Mouse (Mus musculus): ENCODE measurements around the gene Tmem63c. TPM values are rescaled to one million over a fixed set of nuclear protein-coding genes. Genes with fewer than 3 reads are reported as not detected.

The Tmem63c gene
- total and polyA plus RNA-seq, 3 experiments, result 0.08 to 0.14 (median 0.09) TPM

DNA sequence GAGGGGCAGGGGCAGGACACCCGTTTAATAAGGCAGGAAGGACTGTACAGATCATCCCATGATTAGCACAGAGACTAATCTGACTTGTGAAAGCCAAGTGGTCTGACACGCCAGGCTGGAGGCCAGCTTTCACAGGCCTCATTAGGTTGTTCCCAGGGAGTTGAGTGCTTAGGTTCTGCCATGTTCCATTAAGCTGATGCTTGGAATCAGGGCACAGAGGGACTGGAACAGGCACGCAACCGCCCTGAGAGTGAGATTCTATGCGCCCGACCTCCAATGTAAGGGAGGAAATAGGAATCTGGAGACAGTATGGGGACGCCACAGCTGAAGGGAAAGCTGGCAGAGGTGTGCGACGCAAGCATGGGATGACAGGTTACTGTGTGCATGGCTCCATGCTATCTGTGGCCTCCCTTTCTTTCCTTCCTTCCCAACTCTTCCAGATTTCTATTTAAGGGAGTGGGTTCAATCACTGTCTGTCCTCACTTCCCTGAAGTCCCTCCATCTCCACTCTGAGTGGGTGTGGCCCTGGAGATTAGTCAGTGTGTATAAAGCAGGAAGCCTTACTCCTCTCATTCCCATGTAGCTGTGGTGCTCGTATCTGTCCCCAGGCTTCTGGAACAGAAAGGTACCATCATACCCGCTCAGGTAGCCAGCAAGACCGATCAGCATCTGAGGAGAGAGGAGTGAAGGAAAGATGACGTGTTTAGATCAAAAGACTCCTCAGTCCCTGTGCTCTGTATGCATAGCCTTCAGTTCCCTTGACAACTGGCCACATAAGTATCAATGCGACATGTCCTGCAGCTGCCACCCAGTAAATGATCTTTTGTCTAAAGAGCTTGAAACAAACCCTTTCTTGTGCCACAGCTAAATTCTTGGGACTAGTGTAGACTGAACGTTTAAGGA is 116.5 kb downstream of the Tmem63c start:
- no peak for DNase-seq
- Histone ChIP-seq H3K27me3 (ENCODE audit: control insufficient read depth, insufficient read depth, low read length) (no peaks in the 10 kb centered on the region), H3K4me3 (no peak overlapping the region), H3K79me2 (replicated peaks; ENCODE audit: control insufficient read depth, insufficient read depth, low read length) (no peaks in the 10 kb centered on the region; the same call in 1 of the 2 replicates), H3K27ac (no peak overlapping the region), H3K36me3 (ENCODE audit: control insufficient read depth, insufficient read depth, low read length) (no peaks in the 10 kb centered on the region), H3K9ac (ENCODE audit: low read depth, low read length) (no peak overlapping the region), H3K4me1 (ENCODE audit: control insufficient read depth, insufficient read depth, low read length) (no peaks in the 10 kb centered on the region)
- TF ChIP-seq CTCF (IDR thresholded peaks at IDR 0.05), result no peak
- TF ChIP-seq EP300 (IDR thresholded peaks at IDR 0.05; ENCODE audit: insufficient read depth, low read depth, low read length), result no peak
- TF ChIP-seq POLR2A (IDR thresholded peaks at IDR 0.05; ENCODE audit: insufficient read depth, low read depth, low read length), result no peak
- intact Hi-C loops (cut with DNase I), result no loop called here
- WGBS, result 85% methylated on average over 15 of the region's 15 CpGs

DNA sequence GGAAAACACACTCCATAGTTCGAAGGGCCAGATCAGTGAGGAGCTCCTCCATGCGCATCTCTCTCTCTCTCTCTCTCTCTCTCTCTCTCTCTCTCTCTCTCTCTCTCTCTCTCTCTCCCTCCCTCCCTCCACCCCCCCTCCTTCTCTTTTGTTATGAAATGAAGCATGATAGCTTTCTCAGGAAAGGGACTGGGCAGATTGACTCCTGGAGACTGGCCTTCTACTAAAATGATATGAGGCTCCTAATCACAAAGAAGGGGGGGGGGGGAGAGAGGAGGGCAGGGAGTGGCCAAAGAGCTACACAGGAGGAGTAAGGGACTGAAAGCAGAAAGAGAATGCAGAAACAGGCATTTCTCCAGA is 117.2 kb downstream of the Tmem63c start:
- DNase-seq, result no peak
- H3K4me3 ChIP-seq, result no peak overlapping the region
- H3K27me3 ChIP-seq (ENCODE audit: control insufficient read depth, insufficient read depth, low read length), result no peaks in the 10 kb centered on the region
- WGBS, result 91% methylated on average over 2 of the region's 2 CpGs
- intact Hi-C loops (cut with DNase I), result no loop called here
- H3K36me3 ChIP-seq (ENCODE audit: control insufficient read depth, insufficient read depth, low read length), result no peaks in the 10 kb centered on the region
- no peak overlapping the region for H3K27ac ChIP-seq
- no peaks in the 10 kb centered on the region for H3K4me1 ChIP-seq (ENCODE audit: control insufficient read depth, insufficient read depth, low read length)
- no peak for TF ChIP-seq EP300 (IDR thresholded peaks at IDR 0.05; ENCODE audit: insufficient read depth, low read depth, low read length)
- TF ChIP-seq CTCF (IDR thresholded peaks at IDR 0.05), result no peak
- no peak for TF ChIP-seq POLR2A (IDR thresholded peaks at IDR 0.05; ENCODE audit: insufficient read depth, low read depth, low read length)
- H3K9ac ChIP-seq (ENCODE audit: low read depth, low read length), result no peak overlapping the region
- no peaks in the 10 kb centered on the region; the same call in 1 of the 2 replicates for H3K79me2 ChIP-seq (replicated peaks; ENCODE audit: control insufficient read depth, insufficient read depth, low read length)

DNA sequence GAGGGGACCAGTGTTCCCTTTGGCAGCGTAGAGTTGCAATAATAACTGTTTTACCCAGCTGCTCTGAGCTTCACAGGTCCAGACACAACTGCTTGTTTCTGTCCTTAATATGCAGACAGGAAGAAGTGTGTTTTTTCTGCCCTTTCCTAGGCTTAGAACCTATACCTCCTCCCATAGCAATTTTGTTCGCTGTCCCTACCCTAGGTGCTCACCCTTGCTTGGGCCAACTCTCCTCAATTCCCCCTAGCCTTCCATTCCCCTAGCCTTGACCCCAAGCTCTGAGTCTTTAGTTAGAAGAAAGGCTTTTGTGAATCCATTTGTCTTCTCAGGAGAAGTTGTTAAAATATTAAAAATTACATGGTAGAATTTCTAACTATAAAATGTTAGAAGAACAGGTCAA is 117.6 kb downstream of the Tmem63c start:
- Histone ChIP-seq H3K4me3 (no peak overlapping the region), H3K79me2 (replicated peaks; ENCODE audit: control insufficient read depth, insufficient read depth, low read length) (no peaks in the 10 kb centered on the region; the same call in 1 of the 2 replicates), H3K27me3 (ENCODE audit: control insufficient read depth, insufficient read depth, low read length) (no peaks in the 10 kb centered on the region), H3K9ac (ENCODE audit: low read depth, low read length) (no peak overlapping the region), H3K4me1 (ENCODE audit: control insufficient read depth, insufficient read depth, low read length) (no peaks in the 10 kb centered on the region), H3K36me3 (ENCODE audit: control insufficient read depth, insufficient read depth, low read length) (no peaks in the 10 kb centered on the region), H3K27ac (no peak overlapping the region)
- no peak for DNase-seq
- WGBS, result 86% methylated on average over 1 of the region's 2 CpGs
- TF ChIP-seq CTCF (IDR thresholded peaks at IDR 0.05) (no peak), EP300 (IDR thresholded peaks at IDR 0.05; ENCODE audit: insufficient read depth, low read depth, low read length) (no peak), POLR2A (IDR thresholded peaks at IDR 0.05; ENCODE audit: insufficient read depth, low read depth, low read length) (no peak)
- intact Hi-C loops (cut with DNase I), result no loop called here

Small RNAs within 50 kb of the gene (microRNA-seq; reads per million reads assigned to microRNA genes)
- gene Gm25847, result 0 reads per million in 2 experiments

Other genes with a start within 250 kb of the Tmem63c start
- gene Irf2bpl, start 136.5 kb upstream of the Tmem63c start, total RNA-seq (2021), result 10 to 100 TPM; 32.6 to 36.9 TPM
- gene Irf2bpl, start 136.5 kb upstream of the Tmem63c start, polyA plus RNA-seq (2012; rRNA removed), result 15.6 and 20.1 TPM in 2 replicates
- gene Cipc, start 74.3 kb upstream of the Tmem63c start, total RNA-seq (2021), result 10 to 100 TPM; 43.8 to 45.1 TPM
- gene Cipc, start 74.3 kb upstream of the Tmem63c start, polyA plus RNA-seq (2012; rRNA removed), result 34.1 and 39.6 TPM in 2 replicates
- not detected for gene Zdhhc22, start 30.9 kb upstream of the Tmem63c start, total RNA-seq (2021)
- not detected in 2 replicates for gene Zdhhc22, start 30.9 kb upstream of the Tmem63c start, polyA plus RNA-seq (2012; rRNA removed)
- gene Ngb, start 81.2 kb downstream of the Tmem63c start, total RNA-seq (2021), result not detected
- gene Ngb, start 81.2 kb downstream of the Tmem63c start, polyA plus RNA-seq (2012; rRNA removed), result 0.14 and 0.26 TPM in 2 replicates
- gene Gstz1, start 125.8 kb downstream of the Tmem63c start, total RNA-seq (2021), result 10 to 100 TPM; 43.1 to 46.0 TPM
- gene Gstz1, start 125.8 kb downstream of the Tmem63c start, polyA plus RNA-seq (2012; rRNA removed), result 66.7 and 89.0 TPM in 2 replicates
- 1 to 10 TPM; 9.4 to 9.7 TPM for gene Pomt2, start 126.6 kb downstream of the Tmem63c start, total RNA-seq (2021)
- 9.8 and 18.9 TPM in 2 replicates for gene Pomt2, start 126.6 kb downstream of the Tmem63c start, polyA plus RNA-seq (2012; rRNA removed)
- gene Samd15, start 178.4 kb downstream of the Tmem63c start, total RNA-seq (2021), result not detected
- 0.39 TPM in 1 of 2 replicates, not detected in the other for gene Samd15, start 178.4 kb downstream of the Tmem63c start, polyA plus RNA-seq (2012; rRNA removed)
- gene Tmed8, start 179.1 kb downstream of the Tmem63c start, total RNA-seq (2021), result 1 to 10 TPM; 5.3 to 6.4 TPM
- gene Tmed8, start 179.1 kb downstream of the Tmem63c start, polyA plus RNA-seq (2012; rRNA removed), result 3.1 and 5.6 TPM in 2 replicates
- gene Noxred1, start 217.4 kb downstream of the Tmem63c start, total RNA-seq (2021), result under 1 TPM; 0.39 to 0.61 TPM
- gene Noxred1, start 217.4 kb downstream of the Tmem63c start, polyA plus RNA-seq (2012; rRNA removed), result 0.47 and 0.67 TPM in 2 replicates
- gene Vipas39, start 244.9 kb downstream of the Tmem63c start, total RNA-seq (2021), result 10 to 100 TPM; 23.2 to 25.5 TPM
- 23.3 and 39.7 TPM in 2 replicates for gene Vipas39, start 244.9 kb downstream of the Tmem63c start, polyA plus RNA-seq (2012; rRNA removed)
- gene Ahsa1, start 245.1 kb downstream of the Tmem63c start, total RNA-seq (2021), result 100 to 1,000 TPM; 138 to 153 TPM
- 74.5 and 85.8 TPM in 2 replicates for gene Ahsa1, start 245.1 kb downstream of the Tmem63c start, polyA plus RNA-seq (2012; rRNA removed)

All from heart, adult 2 months (tissue).